Mouse (Mus musculus) CD4-positive naive resting alpha-beta T cell, adult 76 days (primary cell): Measurements from ENCODE around the gene Gm9970. TPM values are rescaled to one million over a fixed set of nuclear protein-coding genes. Genes with fewer than 3 reads are reported as not detected.

Source experiments
- total RNA-seq: library from RNA; stranded (reverse); gene quantifications from one replicate; pipeline ENCODE4 v1.2.4, GENCODE M21; 2023

The Gm9970 gene
- not detected for total RNA-seq

GRCm38 (mm10) chr5:31240637-31241521 is at the start of gene Gm9970, which contains the start of gene Nrbp1:
TSS of gene Gm9970 (minus strand) at chr5:31241232.
TSS of gene Nrbp1 (plus strand) at chr5:31240864.

GRCm38 (mm10) chr5:31251541-31252101 is 10.6 kb upstream of the Gm9970 start, which contains the start of gene Krtcap3:
TSS of gene Krtcap3 (plus strand) at chr5:31251691.

DNA sequence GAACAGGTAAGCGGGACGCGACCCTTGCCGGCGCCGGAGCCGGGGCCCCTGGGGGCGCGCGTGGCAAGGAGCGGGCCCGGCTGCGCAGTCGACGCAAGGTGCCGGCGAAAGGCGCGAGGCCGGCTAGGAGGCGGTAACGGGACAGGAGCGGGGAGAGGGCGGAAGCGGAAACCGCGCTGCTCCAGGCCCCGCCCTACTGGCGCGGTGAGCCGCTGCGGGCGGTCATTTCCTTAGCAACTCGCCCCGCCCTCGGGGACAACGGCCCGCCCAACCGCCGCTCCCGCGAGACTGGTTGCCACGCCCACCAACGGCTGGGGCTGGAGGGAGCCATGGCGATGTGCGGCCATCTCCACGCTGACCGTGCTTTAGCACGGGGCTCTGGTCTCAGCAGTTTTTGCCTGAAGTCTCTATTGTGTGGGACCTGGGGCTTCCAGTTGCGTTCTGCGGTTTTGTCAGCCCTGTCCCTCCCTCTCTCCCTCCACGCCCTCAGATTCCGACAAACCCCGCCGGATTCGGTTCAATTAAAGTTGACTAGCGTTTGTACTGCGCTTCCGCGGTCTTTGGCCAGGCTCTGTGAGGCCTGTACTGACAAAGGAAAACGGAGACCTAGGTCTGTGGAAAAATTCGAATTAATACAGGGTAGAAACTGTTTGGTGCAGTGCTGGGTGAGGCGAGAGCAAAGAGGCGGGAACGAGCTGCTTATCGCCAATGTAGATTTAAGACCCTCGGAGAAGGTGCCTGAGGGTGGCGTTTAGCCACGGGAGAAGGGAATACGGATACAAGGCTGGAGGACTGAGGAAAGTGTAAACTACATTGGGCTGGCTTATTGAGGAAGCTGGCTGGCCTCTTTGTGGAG is 20.4 kb downstream of the Gm9970 start, which contains the start of gene Ppm1g:
Ppm1g (minus strand) TSS at position 240 of the 856 bp plus-strand sequence.

GRCm38 (mm10) chr5:31201742-31202590 is 39.1 kb downstream of the Gm9970 start, which contains the start of gene Zfp513:
TSS of gene Zfp513 (minus strand) at chr5:31202303.

GRCm38 (mm10) chr5:31192939-31193630 is 47.9 kb downstream of the Gm9970 start, which contains the start of the genes Snx17 and Eif2b4:
TSS of gene Snx17 (plus strand) at chr5:31193227.
TSS of gene Eif2b4 (minus strand) at chr5:31193430.

Other genes with a start within 250 kb of the Gm9970 start
- gene Atraid, start 192.9 kb downstream of the Gm9970 start, total RNA-seq, result 32.9 TPM
- gene Slc5a6, start 192.3 kb downstream of the Gm9970 start, total RNA-seq, result 9.5 TPM
- 50.3 TPM for gene Cad, start 186.5 kb downstream of the Gm9970 start, total RNA-seq
- not detected for gene Dnajc5g, start 134.9 kb downstream of the Gm9970 start, total RNA-seq
- 1.3 TPM for gene Slc30a3, start 133.0 kb downstream of the Gm9970 start, total RNA-seq
- gene Trim54, start 124.5 kb downstream of the Gm9970 start, total RNA-seq, result not detected
- not detected for gene Ucn, start 102.4 kb downstream of the Gm9970 start, total RNA-seq
- gene Mpv17, start 87.0 kb downstream of the Gm9970 start, total RNA-seq, result 18.9 TPM
- 5.2 TPM for gene Gm29609, start 61.3 kb downstream of the Gm9970 start, total RNA-seq
- 168 TPM for gene Gtf3c2, start 61.1 kb downstream of the Gm9970 start, total RNA-seq
- gene Snx17, start 48.0 kb downstream of the Gm9970 start, total RNA-seq, result 68.5 TPM
- 36.4 TPM for gene Eif2b4, start 47.8 kb downstream of the Gm9970 start, total RNA-seq
- gene Zfp513, start 38.9 kb downstream of the Gm9970 start, total RNA-seq, result 27.9 TPM
- 128 TPM for gene Ppm1g, start 20.5 kb downstream of the Gm9970 start, total RNA-seq
- 190 TPM for gene Nrbp1, start 368 bp downstream of the Gm9970 start, total RNA-seq
- gene Krtcap3, start 10.5 kb upstream of the Gm9970 start, total RNA-seq, result 20.0 TPM
- gene Ift172, start 49.9 kb upstream of the Gm9970 start, total RNA-seq, result 15.1 TPM
- not detected for gene Fndc4, start 54.8 kb upstream of the Gm9970 start, total RNA-seq
- gene Gckr, start 56.2 kb upstream of the Gm9970 start, total RNA-seq, result not detected
- 40.9 TPM for gene Zfp512, start 211.2 kb upstream of the Gm9970 start, total RNA-seq
- 0.21 TPM for gene 4930548H24Rik, start 244.5 kb upstream of the Gm9970 start, total RNA-seq